Mouse (Mus musculus): ENCODE results near the gene Macf1.
A peak's percentile ranks its signal among the peaks of the same experiment; 100 is the strongest.

DNA sequence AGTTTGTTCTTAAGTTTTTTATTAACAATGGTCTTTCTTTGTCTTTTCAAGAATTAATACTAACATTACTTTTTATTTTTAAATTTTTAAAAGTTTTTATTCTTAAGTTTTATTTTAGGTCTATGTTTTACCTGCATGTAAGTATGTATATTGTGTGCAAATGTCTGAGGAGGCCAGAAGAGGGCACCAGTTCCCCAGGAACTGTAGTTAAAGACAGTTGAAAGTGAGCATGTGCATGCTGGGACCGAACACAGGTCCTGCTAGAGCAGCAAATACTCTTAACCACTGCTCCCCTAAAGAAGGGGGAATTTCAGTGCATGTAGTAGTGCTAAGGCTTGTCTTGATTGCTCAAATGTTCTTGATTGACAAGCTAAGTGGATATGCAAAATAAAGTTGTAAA, 77.0 kb downstream of the Macf1 start:
- TF ChIP-seq POLR2A (IDR thresholded peaks at IDR 0.05; ENCODE audit: insufficient read depth, low read length) = no peak
- peak; percentile 31 for TF ChIP-seq CTCF (IDR thresholded peaks at IDR 0.05; ENCODE audit: low read depth, low read length)
- TF ChIP-seq EP300 (IDR thresholded peaks at IDR 0.05; ENCODE audit: insufficient read depth, low read depth, low read length) = no peak

All from ES-Bruce4 (cell line).